Mouse (Mus musculus): ENCODE data around the gene Tacc3.

Tacc3 gene

GRCm38 (mm10) chr5:33655251-33655840 is 2.6 kb upstream of the Tacc3 start:
- no peak for DNase-seq (ENCODE audit: low spot score)

- DNase-seq (ENCODE audit: low spot score): no peak
Observed at GRCm38 (mm10) chr5:33656739-33657138, 1.2 kb upstream of the Tacc3 start.

GRCm38 (mm10) chr5:33657251-33657786 is 609 bp upstream of the Tacc3 start:
- DNase-seq (ENCODE audit: low spot score): no peak

GRCm38 (mm10) chr5:33658664-33659050 is 729 bp downstream of the Tacc3 start:
- DNase-seq (ENCODE audit: low spot score): no peak

DNA sequence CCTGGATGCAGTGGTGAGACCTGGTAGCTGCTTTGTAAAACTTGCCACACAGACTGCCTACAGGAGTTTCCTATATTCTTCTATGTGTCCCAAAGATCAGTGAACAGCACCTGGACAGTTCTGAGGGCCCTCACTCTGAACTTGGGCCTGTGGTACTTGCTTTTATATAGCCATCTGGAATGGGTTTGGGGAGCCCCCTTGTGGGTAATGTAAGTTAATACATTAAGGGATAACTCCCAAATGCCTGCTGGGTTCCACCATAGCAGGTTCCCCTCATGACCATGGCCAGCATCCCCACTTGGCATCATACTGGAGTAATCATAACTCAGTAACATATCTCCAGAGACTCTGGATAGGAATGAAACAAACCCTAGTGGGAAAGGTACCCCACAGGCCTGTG is 10.3 kb downstream of the Tacc3 start:
- DNase-seq (ENCODE audit: low spot score): peak; percentile 63

- no peak for DNase-seq (ENCODE audit: low spot score)
Observed at GRCm38 (mm10) chr5:33671659-33672058, 13.7 kb downstream of the Tacc3 start.

DNA sequence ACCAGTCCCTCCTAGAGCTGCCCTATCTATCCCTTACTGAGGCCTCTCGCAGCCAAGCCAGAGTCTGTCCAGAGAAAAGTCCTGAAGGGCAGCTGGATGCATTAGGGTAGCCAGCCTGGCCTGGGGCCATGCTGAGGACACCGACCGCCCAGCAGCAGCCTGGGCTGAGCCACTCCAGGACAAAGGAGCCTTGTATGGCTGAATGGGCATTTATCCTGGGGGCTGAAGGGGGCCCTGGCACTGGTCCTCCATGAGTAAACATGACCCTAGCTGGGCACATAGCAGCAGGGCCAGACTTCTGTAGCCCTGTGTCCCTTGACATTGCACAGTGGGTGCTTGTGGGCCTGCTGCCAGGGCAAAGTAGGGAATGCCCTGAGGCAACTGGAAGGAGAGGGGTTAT is 16.5 kb downstream of the Tacc3 start:
- no peak for DNase-seq (ENCODE audit: low spot score)

DNA sequence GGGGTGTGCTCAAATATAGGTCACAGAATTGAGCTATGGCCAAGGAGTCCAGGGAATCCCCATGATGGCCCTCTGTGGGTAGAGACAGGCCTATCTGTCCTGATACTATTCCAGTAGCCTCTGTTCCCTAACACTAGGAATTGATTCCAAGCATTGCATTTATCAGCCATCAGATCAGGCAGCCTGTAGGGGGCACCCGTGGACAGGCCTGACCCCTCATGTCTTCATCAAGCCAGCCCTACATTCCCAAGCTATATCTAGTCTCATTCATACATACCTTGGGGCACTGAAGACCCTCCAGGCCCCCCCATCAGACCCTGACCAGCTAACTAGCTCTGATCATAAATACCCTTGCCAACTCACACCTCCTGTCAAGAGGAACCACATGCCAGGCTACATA is 18.0 kb downstream of the Tacc3 start:
- peak; percentile 85 for DNase-seq (ENCODE audit: low spot score)

DNA sequence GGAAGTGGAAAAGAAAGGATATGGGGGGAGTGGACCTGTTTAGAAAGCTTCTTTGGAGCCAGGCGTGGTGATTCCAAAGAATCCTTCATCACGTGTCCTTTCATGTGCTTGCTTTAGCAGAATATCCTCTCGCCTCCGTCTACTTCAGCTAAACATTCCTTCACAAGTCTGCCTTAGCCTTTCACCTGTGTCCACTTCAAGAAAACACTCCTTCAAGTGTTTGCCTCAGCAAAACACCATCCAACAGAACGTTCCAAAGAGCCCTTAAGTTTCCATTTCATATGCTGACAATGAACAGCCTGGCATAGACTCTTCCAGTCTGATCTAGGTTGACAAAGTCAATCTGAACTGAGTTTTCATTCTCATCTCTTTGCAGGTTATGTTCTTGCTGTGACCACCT is 20.3 kb downstream of the Tacc3 start:
- DNase-seq (ENCODE audit: low spot score): no peak

DNA sequence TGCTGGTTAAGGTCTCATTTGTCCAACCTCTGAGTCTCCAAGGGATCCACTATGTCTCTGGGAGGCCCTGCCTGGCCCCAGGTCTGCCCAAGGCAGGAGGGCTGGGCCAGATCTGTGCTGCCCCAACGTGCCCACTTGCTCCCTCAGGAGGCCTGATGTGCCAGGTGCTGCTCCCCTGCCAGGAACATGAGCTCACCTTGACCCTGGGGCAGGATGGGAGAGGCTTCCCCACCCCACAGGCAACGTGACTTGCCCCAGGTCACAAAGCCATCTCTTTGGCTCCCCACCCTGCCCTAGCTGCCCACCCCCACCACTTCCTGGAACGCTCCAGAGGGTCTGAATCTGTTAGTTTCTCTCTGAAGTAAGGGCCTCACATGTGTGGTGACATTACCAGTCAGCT is 23.1 kb downstream of the Tacc3 start:
- DNase-seq (ENCODE audit: low spot score): no peak

DNA sequence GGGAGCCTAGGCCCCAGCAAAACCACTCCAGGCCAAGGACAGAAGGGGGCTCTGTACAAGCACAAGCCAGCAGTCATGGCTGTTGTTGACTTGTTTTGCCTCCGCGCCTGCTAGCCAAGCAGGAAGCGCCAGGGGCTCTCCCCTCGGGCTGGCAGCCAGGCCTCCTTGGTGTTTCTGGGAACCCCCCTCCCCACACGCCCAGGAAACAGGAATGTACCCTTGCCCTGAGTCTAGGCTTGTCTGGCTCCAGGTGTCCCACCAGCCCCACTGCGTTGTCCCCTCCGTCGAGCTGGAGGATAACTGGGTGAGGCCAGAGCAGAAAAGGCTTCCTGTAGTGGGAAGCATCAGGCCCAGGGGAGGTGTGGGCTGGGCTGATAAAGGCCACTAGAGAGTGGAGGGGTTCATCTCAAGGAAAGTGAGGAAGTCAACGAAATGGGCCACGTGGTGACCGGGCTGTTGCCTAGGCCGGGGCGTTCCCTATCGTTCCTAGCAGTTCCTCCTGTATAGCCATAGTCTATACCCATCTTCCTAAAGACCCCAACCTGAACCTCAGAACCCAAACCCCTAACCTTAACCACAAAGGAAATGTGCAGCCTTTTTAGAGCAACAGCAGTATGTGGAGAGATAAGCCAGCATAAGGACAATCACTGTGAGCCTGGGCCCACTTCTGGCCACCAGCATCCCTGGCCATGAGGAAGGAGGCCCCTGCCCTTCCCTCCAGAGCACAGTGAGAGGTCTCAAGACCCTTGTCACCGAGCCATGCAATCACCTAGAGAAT is 23.9 kb downstream of the Tacc3 start:
- DNase-seq (ENCODE audit: low spot score): no peak

DNA sequence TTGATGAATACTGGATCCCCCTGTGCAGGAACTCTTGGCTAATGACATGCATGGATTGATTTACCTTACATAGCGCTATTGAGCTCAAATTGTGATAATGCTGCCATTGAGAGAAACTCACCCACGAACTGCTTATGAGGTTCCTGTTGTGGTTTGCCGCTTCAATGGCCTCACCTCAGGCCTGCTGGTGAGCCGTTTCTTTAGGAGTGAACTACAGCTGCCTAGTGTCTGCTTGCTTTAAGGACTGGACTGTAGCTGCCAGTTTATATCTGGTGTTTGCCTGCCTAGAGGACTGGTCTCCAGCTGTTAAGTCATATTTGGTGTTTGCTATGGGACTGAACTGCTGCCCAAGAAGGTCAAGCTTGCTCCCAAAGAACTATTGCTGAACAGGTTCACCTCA is 25.0 kb downstream of the Tacc3 start:
- DNase-seq (ENCODE audit: low spot score): no peak

DNA sequence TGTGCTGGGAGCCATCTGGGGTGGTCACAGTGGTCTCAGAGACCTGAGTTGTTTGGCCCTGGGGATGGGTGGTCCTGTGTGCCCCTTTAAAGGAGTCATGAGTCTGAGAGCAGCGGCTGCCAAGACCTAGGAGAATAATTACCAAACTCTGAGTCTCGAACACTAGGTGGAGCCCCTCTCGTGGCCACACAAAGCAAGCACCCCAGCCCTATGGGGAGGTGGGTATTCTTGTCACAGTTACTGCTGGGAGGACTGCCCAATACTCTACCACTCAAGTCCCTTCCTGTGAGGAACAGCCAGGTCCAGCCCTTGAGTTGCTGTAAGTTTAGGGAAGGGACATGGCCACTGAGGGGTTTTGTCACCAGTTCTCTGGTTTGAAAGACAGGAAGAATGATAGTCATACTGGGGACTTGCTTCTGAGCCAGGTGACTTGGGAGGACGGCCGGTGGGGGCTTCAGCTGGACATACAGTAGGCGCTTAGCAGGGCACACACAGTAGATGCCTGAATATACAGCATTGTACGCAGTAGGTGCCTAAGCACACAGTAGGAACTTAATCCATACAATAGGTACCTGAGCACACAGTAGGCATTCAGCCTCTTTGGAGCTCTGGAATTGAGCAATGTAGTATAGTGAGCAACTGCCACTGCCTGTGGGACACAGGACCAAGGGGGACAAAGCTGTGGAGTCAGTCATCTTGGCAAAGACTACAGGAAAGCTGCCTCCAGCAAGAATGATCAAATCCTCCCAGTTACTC is 26.1 kb downstream of the Tacc3 start:
- DNase-seq (ENCODE audit: low spot score): peak; percentile 80

- DNase-seq (ENCODE audit: low spot score): no peak
Observed at GRCm38 (mm10) chr5:33684932-33685331, 27.0 kb downstream of the Tacc3 start.

- DNase-seq (ENCODE audit: low spot score): no peak
Observed at GRCm38 (mm10) chr5:33687142-33687541, 29.2 kb downstream of the Tacc3 start.

DNA sequence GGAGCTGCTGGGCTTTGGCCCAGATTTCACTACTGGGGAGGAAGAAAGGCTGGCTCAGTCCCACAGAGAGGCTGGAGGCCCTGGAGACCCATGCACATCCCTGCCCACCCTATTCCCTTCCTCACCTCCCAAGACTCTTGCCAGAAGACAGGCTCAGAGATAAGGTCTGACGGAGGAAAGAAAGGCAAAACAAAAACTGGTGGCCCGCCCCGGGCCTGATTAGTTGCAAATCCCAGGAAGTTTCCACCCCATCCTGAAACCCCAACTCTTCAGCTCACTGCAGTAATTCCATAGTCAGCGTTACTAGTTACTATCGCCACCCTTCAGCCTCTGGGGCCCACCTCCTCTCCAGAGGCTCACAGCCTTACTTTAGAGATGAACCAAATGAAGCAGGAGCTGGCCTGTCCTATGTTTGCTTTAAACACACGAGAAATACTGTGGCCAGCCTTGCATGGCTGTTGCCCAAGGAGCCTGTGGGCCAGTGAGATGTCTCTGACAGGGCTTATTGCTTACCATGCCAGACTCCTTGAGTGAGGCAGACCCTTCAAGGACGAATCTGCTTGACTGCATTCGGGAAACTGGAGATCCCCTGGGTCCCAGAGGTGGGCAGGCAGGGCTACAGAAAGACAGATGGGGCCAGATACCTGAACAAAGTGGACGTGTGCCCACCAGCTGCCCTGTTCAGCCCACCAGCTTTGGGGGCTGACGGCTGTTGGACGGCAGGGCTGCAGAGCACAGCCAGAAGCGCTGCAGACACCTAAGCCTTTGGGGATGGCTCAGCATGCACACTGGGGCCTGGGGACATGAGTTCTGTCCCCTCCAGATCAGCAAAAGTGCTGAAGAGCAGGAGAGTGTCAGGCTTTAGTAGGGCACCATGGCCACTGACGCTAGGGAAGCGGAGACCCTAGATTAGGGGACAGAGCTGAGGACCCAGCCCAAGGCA is 30.6 kb downstream of the Tacc3 start:
- no peak for DNase-seq (ENCODE audit: low spot score)

DNA sequence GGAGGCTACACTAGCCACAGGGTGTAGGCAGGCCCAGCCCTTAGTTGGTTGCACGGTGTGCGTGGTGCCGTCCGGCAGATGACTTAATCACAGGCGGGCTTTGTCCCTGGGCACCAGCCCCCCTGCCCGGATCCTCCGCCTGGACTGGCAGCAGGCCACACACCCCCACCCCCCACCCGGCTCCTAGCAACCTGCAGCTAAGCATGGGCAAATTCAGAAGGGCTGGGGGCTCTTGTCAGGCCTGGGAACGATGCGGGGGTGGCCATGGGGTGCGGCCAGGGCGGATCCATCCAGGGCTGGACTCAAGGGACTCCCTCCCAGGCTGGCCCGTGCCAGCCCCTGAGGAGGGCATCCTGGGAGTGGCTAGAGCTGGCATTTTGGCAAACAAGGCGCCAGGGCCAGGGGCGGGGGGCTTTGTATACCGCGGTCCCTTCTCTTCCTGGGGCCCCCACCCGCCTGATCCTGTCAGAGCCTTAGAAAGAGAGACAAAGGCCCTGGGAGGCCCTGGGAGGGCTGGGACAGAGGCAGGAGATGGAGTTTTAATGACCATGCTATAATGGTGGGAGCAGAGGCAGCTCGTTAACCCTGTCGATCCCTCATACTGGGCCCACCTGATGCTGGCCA is 31.4 kb downstream of the Tacc3 start:
- DNase-seq (ENCODE audit: low spot score): no peak

DNA sequence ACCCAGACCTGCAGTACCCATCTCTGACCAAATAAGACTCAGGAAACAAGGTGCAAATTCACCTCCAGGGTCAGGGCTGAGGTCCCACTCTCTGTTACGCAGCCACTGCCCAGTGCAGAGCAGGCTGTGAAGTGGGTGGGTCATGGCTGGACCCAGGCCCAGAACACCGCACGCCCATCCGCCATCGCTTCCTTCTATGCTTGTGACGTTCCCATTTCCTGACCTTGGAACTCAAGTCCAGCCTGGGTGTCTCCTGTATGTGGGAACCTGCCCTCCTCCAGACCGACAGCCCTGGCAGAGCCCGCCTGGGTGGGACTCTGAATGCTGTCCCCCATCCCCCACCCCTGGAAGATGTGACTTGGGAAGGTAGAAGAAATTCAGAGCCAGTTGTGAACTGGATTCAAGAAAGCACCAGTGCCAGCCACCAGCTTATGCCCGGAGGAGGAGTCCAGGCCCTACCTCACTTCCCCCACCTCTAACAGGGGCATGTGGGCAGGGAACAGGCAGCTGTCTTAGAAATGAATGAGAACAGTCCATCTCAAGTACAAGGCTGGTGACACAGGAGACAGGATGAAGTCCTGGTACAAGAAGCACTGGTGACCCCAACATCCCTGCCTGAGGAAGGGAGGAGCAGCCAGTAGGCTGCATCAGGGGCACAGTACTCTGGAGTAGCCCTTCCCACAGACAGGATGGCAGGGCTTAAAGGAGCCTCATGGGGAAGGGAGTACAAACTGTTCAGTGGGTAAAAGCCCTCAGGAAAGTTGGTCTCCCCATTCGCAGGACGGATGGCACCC is 32.1 kb downstream of the Tacc3 start:
- DNase-seq (ENCODE audit: low spot score): no peak

DNA sequence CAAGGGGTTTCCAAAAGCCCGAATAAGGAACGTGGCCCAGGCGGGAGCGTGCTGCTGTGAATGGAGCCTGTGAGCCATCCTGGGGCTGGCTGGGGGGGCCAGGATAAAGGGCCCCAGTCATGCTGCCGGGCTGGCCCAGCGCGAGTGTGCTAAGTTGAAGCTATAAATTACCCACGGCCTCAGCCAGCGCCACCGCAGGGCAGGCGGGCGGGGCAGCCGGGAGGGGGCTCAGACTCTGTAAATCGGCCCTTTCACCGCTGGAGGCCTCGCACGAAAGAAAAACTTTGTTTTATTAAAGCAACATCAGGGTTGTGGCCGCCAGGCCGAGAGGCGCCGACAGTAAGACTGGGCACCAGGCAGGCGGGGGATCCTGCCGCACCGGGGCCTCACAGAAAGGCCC is 34.5 kb downstream of the Tacc3 start:
- DNase-seq (ENCODE audit: low spot score): no peak

GRCm38 (mm10) chr5:33694461-33694847 is 36.5 kb downstream of the Tacc3 start:
- DNase-seq (ENCODE audit: low spot score): no peak
